Mouse (Mus musculus): ENCODE data around the gene Lrrc10. TPM values are rescaled to one million over a fixed set of nuclear protein-coding genes. Genes with fewer than 3 reads are reported as not detected.
"Not testable (repeated sequence)": the region's sequence is repeated elsewhere in the genome, so short reads cannot be mapped to it uniquely, and the experiment has no call there.

Gene Lrrc10
- polyA plus RNA-seq, 1 experiment from 2014 or later: not detected

DNA sequence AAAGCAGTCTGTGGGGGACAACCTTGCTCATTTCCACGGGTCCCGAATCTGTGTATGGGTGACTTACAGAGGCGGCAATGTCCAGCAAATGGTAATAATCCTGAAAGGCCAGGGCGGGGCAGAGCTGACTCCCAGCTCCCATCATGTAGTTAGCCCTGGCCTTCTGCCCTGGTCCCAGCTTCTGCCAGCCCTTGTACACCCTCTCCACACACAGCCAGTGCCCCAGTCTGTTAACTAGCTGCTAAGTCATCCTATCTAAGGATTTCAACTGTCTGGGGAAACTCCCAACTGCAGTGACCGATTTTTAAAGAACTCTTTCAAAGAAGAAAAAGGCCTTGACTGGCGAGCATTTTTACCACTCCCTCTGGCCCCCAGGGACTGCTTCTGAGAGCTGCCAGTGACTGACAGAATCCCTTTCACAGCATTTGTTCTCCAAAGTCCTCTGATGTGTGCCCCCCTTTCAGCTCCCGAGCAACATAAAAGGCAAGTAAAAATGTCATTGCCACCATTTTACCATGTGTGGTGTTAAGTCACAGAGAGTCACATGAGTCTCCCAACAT, 26.8 kb upstream of the Lrrc10 start:
- Histone ChIP-seq H3K27me3 (no peaks in the 10 kb centered on the region), H3K4me2 (replicated peaks) (no peak overlapping the region), H3K4me3 (no peak overlapping the region), H3K27ac (replicated peaks) (no peak overlapping the region), H3K4me1 (0 out of 2 replicates have a peak, but pooled peaks cover 4% of the 10 kb centered on the region), H3K9ac (replicated peaks) (no peak overlapping the region), H3K36me3 (no peaks in the 10 kb centered on the region), H3K9me3 (no peaks in the 10 kb centered on the region)
- WGBS: 46% methylated on average over 7 of the region's 7 CpGs
- no peak for ATAC-seq (replicated peaks)

DNA sequence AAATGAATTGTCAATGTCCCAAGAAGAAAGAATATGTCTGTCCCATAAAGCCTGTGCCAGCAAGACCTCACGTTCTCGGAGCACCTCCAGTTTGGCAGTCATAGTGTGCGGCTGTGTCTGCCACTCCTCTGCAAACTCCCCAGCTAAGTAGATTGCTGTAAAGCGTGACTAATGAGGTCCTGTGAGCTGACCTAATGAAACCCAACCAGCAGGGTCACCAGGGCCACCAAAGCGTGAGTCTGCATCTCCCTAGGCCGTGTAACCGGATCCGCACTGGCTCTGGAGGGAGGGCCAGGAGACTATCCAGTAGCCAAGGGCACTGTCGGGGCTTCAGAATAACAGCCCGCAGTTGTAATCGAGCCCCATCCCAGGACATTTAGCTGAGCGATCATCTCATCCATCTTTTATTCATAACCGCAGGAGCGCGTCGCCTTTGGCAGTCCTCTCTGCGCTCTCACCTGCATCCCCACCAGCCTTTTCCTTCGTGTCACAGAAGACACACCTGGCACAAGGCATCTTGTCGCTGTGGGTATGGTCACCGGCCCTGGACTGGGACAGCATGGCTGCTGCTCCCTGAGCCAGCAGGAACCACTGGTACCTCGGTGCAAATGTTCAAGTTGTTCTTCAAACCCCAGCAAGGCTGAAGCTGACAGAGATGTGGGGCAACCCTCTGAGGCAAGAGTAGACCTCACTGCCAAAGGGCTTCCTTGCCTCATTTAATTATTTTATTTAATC, 24.0 kb upstream of the Lrrc10 start:
- H3K36me3 ChIP-seq: no peaks in the 10 kb centered on the region
- H3K27ac ChIP-seq (replicated peaks): no peak overlapping the region
- H3K9me3 ChIP-seq: no peaks in the 10 kb centered on the region
- H3K4me2 ChIP-seq (replicated peaks): no peak overlapping the region
- 25% methylated on average over 21 of the region's 21 CpGs for WGBS
- no peak overlapping the region for H3K9ac ChIP-seq (replicated peaks)
- H3K27me3 ChIP-seq: 0 out of 2 replicates have a peak, but pooled peaks cover 3% of the 10 kb centered on the region
- no peak overlapping the region for H3K4me3 ChIP-seq
- ATAC-seq (replicated peaks): no peak
- H3K4me1 ChIP-seq: no peaks in the 10 kb centered on the region

DNA sequence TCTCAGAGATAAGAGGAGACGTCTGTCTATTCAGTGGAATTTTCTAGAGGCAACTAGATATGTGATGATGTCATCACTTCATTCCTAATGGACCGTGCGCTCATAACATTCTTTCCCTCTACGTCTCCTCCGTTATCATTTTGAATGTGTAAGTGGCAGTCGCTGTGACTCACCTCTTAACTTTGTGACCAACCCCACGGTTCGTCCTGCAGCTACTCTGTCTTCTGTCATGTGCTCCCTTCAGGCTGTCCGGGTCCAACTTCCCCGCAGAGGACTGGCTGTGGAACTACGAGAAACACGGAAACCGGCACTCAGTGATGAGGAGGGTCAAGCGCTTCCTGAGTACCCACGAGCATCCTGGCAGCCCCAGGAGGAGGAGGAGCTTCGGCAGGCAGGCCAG, 21.4 kb upstream of the Lrrc10 start:
- Histone ChIP-seq H3K27me3 (0 out of 2 replicates have a peak, but pooled peaks cover 3% of the 10 kb centered on the region), H3K4me2 (replicated peaks) (no peak overlapping the region), H3K4me1 (no peaks in the 10 kb centered on the region), H3K27ac (replicated peaks) (no peak overlapping the region), H3K36me3 (no peaks in the 10 kb centered on the region), H3K4me3 (no peak overlapping the region), H3K9ac (replicated peaks) (no peak overlapping the region), H3K9me3 (no peaks in the 10 kb centered on the region)
- 71% methylated on average over 16 of the region's 16 CpGs for WGBS
- no peak for ATAC-seq (replicated peaks)

DNA sequence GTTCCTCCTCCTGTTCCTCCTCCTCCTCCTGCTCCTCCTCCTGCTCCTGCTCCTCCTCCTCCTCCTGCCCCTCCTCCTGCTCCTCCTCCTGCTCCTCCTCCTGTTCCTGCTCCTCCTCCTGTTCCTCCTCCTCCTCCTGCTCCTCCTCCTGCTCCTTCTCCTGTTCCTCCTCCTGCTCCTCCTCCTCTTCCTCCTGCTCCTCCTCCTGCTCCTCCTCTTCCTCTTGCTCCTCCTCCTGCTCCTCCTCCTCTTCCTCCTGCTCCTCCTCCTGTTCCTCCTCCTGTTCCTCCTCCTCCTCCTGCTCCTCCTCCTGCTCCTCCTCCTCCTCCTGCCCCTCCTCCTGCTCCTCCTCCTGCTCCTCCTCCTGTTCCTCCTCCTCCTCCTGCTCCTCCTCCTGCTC, 19.4 kb upstream of the Lrrc10 start:
- H3K4me3 ChIP-seq; H3K9ac ChIP-seq (replicated peaks); H3K27me3 ChIP-seq; H3K36me3 ChIP-seq; H3K9me3 ChIP-seq; ATAC-seq (replicated peaks); H3K27ac ChIP-seq (replicated peaks); H3K4me1 ChIP-seq; H3K4me2 ChIP-seq (replicated peaks): not testable (repeated sequence)

DNA sequence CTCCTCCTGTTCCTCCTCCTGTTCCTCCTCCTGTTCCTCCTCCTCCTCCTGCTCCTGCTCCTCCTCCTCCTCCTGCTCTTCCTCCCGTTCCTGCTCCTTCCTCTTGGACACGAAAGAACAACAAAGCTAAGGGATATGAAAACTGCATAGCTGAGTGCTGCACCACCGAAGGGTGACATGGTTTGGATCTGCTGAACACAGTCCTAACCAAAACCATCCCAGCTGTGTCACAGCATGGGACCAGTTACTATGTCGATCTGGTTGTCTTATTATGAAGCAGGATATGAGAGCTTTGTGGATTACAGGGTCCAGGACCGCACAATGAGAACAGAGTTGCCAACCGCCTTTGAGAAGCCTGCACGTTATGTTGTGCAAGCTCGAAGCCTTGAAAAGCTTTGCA, 19.0 kb upstream of the Lrrc10 start:
- no peak for ATAC-seq (replicated peaks)
- Histone ChIP-seq H3K9me3 (no peaks in the 10 kb centered on the region), H3K36me3 (no peaks in the 10 kb centered on the region), H3K4me2 (replicated peaks) (no peak overlapping the region), H3K9ac (replicated peaks) (no peak overlapping the region), H3K27me3 (0 out of 2 replicates have a peak, but pooled peaks cover 3% of the 10 kb centered on the region), H3K4me3 (no peak overlapping the region), H3K27ac (replicated peaks) (no peak overlapping the region), H3K4me1 (no peaks in the 10 kb centered on the region)
- WGBS: 85% methylated on average over 8 of the region's 8 CpGs

DNA sequence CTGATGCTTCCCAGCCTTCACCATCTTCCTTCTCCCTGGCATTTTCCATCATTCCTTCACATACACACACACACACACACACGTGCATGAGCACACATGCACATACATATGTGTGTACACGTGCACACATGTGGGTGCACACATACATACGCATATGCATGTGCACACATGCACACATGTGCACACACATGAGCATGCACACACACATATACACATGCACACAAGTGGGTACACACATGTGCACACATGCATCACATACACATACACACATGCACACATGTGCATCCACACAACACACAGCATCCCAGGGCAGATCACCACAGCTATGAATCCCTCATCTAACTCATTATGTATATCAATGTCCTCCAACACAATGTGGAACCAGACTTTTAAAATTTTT, 14.0 kb upstream of the Lrrc10 start:
- H3K27me3 ChIP-seq: no peaks in the 10 kb centered on the region
- 90% methylated on average over 3 of the region's 3 CpGs for WGBS

DNA sequence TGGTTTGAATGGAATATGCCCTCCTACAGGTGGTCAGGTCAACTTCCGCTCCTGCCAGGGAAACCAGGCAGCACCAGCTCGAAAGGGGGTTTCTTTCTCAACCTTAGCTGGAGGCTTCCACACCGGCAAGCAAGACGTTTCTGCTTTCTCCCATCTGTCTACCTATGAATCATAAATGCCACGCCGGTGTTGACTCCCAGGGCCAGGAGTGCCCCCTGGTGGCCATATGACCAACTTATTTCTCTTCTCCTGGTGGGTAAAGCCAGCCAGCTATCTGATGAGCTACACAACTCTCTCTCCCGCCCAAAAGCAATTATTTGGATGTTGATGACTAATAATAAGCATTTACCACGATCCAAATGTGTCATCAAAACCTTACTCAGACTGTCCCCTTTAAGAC, 11.4 kb upstream of the Lrrc10 start:
- no peak overlapping the region for H3K9ac ChIP-seq (replicated peaks)
- H3K27ac ChIP-seq (replicated peaks): no peak overlapping the region
- WGBS: 30% methylated on average over 8 of the region's 8 CpGs
- H3K4me2 ChIP-seq (replicated peaks): no peak overlapping the region
- H3K36me3 ChIP-seq: no peaks in the 10 kb centered on the region
- H3K9me3 ChIP-seq: no peaks in the 10 kb centered on the region
- no peak for ATAC-seq (replicated peaks)
- H3K4me3 ChIP-seq: no peak overlapping the region
- H3K27me3 ChIP-seq: no peaks in the 10 kb centered on the region
- no peaks in the 10 kb centered on the region for H3K4me1 ChIP-seq

More for the DNA sequence above, 14.0 kb upstream of the Lrrc10 start:
- Histone ChIP-seq H3K36me3 (no peaks in the 10 kb centered on the region), H3K9ac (replicated peaks) (no peak overlapping the region), H3K4me1 (no peaks in the 10 kb centered on the region), H3K4me3 (no peak overlapping the region), H3K9me3 (no peaks in the 10 kb centered on the region), H3K27ac (replicated peaks) (no peak overlapping the region), H3K4me2 (replicated peaks) (no peak overlapping the region)
- no peak for ATAC-seq (replicated peaks)

DNA sequence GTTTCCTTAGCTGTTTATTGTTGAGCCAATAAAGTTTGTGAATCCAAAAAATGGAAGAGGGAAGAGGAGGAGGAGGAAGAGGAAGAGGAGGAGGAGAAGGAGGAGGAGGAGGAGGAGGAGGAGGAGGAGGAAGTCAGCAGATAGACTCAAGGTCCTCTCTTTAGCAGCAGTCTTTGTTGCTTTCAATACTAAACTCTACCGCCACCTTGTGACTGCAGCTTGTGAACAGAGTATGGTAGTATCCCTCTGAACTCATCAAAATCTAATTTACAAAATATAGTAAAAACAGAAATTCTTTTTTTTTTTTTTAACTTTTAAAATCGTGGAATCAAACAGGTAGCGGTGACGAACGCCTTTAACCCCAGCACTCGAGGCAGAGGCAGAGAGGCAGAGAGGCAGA, 4.8 kb upstream of the Lrrc10 start:
- H3K9ac ChIP-seq (replicated peaks): no peak overlapping the region
- WGBS: 73% methylated on average over 6 of the region's 6 CpGs
- no peak overlapping the region for H3K27ac ChIP-seq (replicated peaks)
- H3K4me3 ChIP-seq: no peak overlapping the region
- no peak for ATAC-seq (replicated peaks)
- no peaks in the 10 kb centered on the region for H3K4me1 ChIP-seq
- H3K27me3 ChIP-seq: no peaks in the 10 kb centered on the region
- no peaks in the 10 kb centered on the region for H3K9me3 ChIP-seq
- H3K36me3 ChIP-seq: no peaks in the 10 kb centered on the region
- H3K4me2 ChIP-seq (replicated peaks): no peak overlapping the region

DNA sequence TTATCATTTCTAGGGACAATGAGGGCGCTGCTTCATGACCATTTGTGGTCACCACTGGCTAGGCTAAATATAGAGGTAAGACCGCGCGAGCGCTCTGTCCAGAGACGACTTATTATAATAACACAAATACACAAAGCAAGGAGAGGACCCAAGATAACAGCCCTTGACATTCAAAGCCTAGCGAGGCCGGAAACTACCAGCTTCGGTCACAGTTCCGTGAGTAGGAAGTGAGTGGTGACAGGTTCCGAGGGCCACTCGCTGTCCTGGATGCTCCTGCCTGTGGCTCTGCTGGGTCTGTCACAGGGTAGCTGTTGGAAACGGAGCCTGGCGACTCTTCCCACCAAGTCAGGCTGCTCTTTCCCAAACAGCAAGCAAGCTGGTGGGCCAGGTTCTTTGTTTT, 2.8 kb upstream of the Lrrc10 start:
- ATAC-seq (replicated peaks): no peak
- Histone ChIP-seq H3K4me2 (replicated peaks) (no peak overlapping the region), H3K36me3 (no peaks in the 10 kb centered on the region), H3K9ac (replicated peaks) (no peak overlapping the region), H3K9me3 (no peaks in the 10 kb centered on the region), H3K4me3 (no peak overlapping the region), H3K27me3 (no peaks in the 10 kb centered on the region), H3K27ac (replicated peaks) (no peak overlapping the region), H3K4me1 (no peaks in the 10 kb centered on the region)
- WGBS: 91% methylated on average over 14 of the region's 14 CpGs

DNA sequence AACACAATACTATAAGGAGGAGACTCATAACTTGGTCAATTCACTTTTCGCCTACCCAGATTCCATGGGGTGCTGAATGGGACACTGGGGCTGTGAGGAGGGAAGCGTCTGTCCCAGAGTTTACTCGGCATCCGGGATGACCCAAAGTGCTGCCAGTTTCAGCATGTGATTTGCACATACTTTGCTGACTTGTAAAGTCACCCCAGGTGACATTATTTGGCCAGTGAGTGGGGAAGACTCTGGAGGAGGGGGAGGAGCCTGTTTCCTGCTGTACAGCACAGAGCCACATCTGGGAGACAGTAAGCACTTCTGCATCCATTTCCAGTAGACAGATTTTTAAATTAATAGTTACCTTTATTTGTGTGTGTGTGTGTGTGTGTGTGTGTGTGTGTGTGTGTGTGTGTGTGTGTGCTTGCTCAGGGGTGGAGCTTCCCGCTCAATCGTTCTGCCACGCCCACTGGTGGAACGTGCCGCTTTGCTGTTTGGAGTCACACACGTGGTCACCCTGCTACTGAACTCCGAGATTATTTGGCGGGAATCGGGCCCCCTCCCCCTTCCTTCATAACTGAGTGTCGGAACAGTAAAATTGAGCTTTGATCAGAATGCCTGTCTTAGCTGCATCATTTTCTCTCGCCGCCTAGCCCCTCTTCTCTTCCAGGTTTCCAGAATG, 1.5 kb upstream of the Lrrc10 start:
- not testable (repeated sequence) for H3K27me3 ChIP-seq; H3K27ac ChIP-seq (replicated peaks); H3K36me3 ChIP-seq; H3K9ac ChIP-seq (replicated peaks); H3K9me3 ChIP-seq; H3K4me1 ChIP-seq; H3K4me3 ChIP-seq; H3K4me2 ChIP-seq (replicated peaks); ATAC-seq (replicated peaks)
- 62% methylated on average over 16 of the region's 16 CpGs for WGBS

DNA sequence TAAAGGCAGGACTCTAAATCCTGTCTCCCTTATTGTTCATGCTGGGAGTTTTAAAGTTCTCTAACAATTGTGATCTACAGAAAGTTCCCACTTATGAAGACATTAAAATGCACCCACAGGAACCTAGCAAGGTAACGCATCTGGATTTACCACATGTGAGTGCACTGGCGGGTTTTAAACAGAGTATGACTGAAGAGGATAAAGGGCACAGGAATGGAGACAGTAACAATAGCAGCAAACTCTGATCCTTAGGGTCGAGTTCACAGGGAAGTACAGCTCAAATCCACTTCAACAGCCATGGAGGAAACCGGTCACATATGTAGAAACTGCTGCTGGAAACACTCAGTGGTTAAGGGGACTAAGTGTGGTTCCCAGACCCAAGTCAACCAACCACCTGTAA, 4.1 kb downstream of the Lrrc10 start:
- Histone ChIP-seq H3K27me3 (no peaks in the 10 kb centered on the region), H3K36me3 (peaks cover 59% of the 10 kb centered on the region), H3K4me3 (no peak overlapping the region), H3K4me1 (no peaks in the 10 kb centered on the region), H3K27ac (replicated peaks) (no peak overlapping the region), H3K4me2 (replicated peaks) (no peak overlapping the region), H3K9me3 (no peaks in the 10 kb centered on the region), H3K9ac (replicated peaks) (no peak overlapping the region)
- no peak for ATAC-seq (replicated peaks)
- WGBS: 86% methylated on average over 4 of the region's 4 CpGs

DNA sequence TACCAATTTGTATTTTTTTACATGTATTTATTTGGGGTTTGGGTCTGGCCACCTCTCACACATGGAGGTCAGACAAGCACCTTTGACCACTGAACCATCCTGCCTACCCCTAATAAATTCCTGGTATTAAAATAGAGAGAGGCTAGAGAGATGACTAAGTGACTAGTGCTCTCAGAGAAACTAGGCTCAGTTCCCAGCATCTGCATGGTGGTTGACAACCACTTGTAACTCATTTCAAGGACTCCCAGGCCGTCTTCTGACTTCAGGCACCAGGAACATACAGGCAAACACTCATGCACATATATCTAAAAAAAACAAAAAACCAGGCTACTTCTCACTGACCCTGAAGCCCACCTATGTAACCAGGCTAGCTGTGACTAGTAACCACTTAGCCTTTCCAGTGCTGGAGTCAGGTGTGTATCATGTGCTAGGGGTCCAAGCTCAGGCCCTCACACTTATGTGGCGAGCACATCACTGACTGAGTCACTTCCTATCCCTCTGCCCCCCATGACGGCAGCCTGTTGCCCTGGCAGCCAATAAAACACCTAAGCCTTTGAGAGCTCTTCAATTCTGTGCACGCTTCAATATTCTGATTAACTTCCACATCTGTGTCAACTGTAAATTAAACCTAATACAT, 4.9 kb downstream of the Lrrc10 start:
- Histone ChIP-seq H3K36me3 (peaks cover 67% of the 10 kb centered on the region), H3K4me1 (no peaks in the 10 kb centered on the region), H3K9ac (replicated peaks) (no peak overlapping the region), H3K4me2 (replicated peaks) (no peak overlapping the region), H3K27ac (replicated peaks) (no peak overlapping the region), H3K4me3 (no peak overlapping the region), H3K9me3 (no peaks in the 10 kb centered on the region), H3K27me3 (no peaks in the 10 kb centered on the region)
- 82% methylated on average over 4 of the region's 4 CpGs for WGBS
- no peak for ATAC-seq (replicated peaks)
